Mouse (Mus musculus) right cerebral cortex, adult 18-20 months (tissue): ENCODE measurements at regions not wholly inside any gene's neighbourhood (a gene's known extent, or its start where the extent isn't known, plus 50 kb on each side); places are given as distances from the start of the nearest gene placed in this dataset.
A peak's percentile ranks its signal among the peaks of the same experiment; 100 is the strongest.
"Not testable (repeated sequence)": the region's sequence is repeated elsewhere in the genome, so short reads cannot be mapped to it uniquely, and the experiment has no call there.

ENCODE experiments used
- DNase-seq: peaks from one replicate; pipeline ENCODE4 v3.0.0; 2022; ENCODE audit warnings: mixed read lengths

GRCm38 (mm10) chr10:85242701-85243100, 57.8 kb upstream of the Cry1 start:
- no peak for DNase-seq

GRCm38 (mm10) chr10:85243556-85243955, 58.7 kb upstream of the Cry1 start:
- DNase-seq = no peak

GRCm38 (mm10) chr10:85265746-85266145, 80.9 kb upstream of the Cry1 start:
- DNase-seq = peak; percentile 19

GRCm38 (mm10) chr10:85266148-85266547, 81.3 kb upstream of the Cry1 start:
- no peak for DNase-seq

GRCm38 (mm10) chr10:85266796-85267195, 81.9 kb upstream of the Cry1 start:
- no peak for DNase-seq

GRCm38 (mm10) chr10:85270209-85270608, 85.3 kb upstream of the Cry1 start:
- no peak for DNase-seq

GRCm38 (mm10) chr10:85276793-85277192, 91.9 kb upstream of the Cry1 start:
- no peak for DNase-seq

DNA sequence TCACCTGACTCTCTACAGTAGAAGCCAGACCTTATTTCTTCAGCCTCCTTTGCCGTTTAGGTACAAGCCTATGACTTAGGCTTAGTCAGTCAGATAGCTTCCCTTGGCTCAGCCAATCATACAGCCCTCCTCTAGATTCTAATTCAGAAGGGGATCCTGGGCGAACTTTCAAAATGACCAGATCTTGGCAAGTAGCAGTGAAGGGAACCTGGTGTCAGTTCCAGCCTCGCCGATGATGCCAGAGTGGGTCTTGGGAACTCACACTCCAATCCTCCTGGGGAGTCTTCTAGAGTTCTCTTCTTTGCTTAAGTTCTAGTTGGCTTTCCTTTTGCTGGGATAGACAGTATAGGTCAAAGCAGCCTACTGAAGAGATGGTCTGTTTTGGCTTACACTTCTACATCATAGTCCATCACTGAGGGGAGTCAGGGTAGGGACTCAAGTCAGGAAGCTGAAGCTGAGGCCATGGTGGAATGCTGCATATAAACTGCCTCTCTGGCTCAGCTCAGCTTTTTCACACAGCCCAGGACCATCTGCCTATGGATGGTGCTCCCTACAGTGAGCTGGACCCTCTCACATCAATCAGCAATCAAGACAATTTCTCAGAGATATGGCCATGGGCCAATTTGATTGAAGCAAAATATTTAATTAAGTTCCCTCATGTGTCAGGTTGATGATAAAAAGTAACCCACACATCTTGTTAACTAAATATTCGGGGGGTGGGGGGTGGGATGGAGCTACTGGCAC, 94.7 kb upstream of the Btbd11 start:
- DNase-seq = no peak

DNA sequence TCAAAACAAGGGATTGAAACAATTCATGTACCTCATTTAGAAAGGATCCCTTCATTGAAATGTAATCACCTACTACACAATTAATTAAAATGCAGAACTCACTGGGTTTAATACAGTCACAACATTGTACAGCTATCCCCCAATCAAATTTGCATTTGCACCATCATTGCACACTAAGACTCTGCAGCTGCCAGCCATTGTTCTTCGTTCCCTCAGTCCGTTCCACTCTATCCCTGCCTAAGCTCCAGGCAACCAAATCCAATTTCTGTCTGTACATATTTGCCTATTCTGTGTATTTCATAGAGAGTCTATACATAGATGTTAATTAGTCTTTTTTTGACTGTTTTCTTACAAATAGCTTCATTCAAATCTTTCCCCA, 94.1 kb upstream of the Btbd11 start:
- DNase-seq = no peak

DNA sequence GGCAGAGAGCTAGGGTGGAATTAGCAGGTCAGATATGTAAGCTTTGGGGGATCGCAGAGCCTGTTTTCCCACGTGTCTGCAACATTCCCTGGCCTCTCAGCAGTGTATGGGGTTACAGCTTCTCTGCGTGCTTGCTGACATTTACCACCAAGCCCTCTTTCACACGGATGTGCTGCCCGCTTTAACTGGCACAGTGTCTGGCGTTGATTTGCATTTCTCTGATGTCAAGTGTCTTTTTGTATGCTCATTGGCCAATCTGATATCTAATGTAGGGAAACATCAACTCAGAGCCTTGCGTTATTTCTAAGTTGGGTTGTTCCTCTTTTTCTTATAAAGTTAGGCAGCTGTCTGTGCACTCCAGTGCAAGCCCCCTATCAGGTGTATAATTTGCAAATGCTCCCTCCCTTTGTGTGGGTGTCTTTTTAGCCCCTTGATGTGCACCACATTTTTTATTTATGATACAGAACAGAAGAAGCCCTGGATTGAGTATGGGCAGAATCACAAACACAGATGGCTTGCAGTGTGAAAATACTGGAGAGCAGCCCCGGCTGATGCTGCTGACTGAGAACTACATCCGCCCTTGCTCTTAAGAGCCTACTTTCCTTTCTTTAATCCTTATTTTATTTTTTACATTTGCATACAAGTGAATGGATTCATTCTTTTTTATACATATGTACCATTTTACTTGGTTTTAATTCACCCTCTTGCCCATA, 93.4 kb upstream of the Btbd11 start:
- no peak for DNase-seq

DNA sequence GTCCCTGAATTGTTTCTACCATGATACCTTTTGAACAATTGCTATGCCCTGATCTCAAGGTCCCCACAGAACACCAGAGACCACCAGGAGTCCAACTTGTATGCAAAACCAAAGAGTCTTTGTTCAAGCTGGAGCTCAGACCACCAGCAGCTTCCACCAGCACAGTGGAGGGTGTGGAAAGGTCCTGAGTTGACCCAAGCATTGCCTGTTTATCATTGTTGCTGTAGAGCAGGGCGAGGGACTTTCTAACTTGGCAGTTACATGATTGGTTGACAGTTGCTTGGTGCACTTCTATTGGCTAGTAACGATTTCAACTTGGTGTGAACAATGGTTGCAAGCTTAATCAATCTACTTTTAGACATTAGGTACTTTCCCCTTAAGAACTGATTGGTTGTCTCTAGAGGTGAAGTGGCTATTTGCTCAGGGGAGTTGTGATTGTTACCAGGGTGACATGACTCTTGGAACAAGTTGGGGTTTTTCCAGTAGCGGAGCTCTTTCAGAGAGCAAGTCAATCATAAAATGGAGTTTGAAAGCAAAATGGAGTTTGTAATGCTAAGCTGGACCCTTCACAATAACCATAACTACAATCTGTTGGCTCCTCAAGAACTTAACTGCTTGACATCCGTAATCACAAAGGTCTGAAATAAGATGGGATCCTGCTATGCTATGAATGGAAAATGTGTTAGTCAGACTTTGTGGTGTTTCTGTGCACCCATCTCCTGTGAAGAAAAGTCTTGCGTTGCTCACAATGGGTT, 91.3 kb upstream of the Btbd11 start:
- DNase-seq = no peak

DNA sequence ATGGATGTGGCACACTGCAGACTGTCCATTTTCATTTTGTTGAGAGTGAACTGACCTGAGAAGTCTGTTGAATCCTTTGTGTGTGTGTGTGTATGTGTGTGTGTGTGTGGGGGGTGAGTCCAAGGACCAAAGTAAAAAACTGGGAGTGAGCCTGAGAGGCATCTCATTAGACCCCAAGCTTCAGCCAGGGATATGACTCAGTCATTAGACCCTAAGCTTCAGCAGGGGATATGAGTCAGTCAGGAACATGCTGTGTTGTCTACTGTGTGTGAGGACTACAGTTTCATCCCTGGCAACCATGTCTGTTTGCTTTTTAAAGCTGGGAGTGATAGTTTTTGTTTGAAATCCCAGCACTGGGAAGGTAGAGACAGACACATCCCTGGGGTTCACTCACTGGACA, 74.8 kb upstream of the Btbd11 start:
- no peak for DNase-seq

DNA sequence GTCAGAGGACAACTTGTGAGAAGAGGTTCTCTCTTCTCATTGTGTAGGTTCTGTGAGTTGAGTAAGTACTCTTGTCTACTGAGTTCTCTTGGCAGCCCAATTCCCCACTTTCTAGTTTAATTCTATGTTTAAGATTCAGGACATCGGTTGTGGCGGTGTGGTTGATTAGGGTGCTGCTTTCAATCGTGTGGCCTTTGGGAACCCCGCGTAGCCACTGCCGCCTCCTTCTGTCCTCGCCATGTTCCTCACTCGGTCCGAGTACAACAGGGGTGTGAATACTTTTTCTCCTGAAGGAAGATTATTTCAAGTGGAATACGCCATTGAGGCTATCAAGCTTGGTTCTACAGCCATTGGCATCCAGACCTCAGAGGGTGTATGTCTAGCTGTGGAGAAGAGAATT, 73.3 kb upstream of the Btbd11 start:
- DNase-seq = not testable (repeated sequence)

GRCm38 (mm10) chr10:85320971-85321370, 65.6 kb upstream of the Btbd11 start:
- DNase-seq = no peak

DNA sequence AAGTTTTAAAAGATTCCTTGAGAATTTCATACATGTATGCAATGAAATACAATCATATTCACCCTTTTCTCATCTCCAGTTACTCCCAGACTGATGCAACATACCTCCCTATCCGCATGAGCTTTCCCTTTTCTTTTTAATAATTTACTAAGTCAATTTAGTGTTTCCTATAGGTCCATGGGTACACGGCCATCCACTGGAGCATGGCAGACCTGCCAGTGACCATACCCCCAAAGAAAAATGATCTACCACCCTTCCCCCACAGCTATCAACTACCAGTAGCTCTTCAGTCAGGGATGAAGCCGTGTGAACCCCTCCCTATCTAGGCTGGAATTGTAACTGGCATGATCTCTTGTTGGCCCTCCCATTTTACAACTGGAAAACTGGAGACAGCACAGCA, 64.3 kb upstream of the Btbd11 start:
- no peak for DNase-seq

- DNase-seq = no peak
These were observed 57.2 kb upstream of the Btbd11 start for GRCm38 (mm10) chr10:85329382-85329781.

GRCm38 (mm10) chr10:85330938-85331691, 55.5 kb upstream of the Btbd11 start:
- DNase-seq = no peak
